Mouse (Mus musculus) CD4-positive, CD25-positive, alpha-beta regulatory T cell, adult 2 months (primary cell): ENCODE data around the gene Mtf1.

ENCODE experiments used
- DNase-seq: peaks from one replicate; pipeline ENCODE4 v3.0.0-alpha.2; 2012; ENCODE audit warnings: low read depth, low spot score

Gene Mtf1

GRCm38 (mm10) chr4:124856294-124856693 is 54.4 kb downstream of the Mtf1 start:
- no peak for DNase-seq

- DNase-seq: no peak
These were observed 56.5 kb downstream of the Mtf1 start for GRCm38 (mm10) chr4:124858370-124858769.

- peak; percentile 55 for DNase-seq
These were observed 58.5 kb downstream of the Mtf1 start for GRCm38 (mm10) chr4:124860446-124860845.

GRCm38 (mm10) chr4:124861283-124862188 is 59.6 kb downstream of the Mtf1 start, which contains the start of gene Maneal:
TSS of gene Maneal (minus strand) at chr4:124862171.
- DNase-seq: peak; percentile 49

- DNase-seq: no peak
These were observed 70.8 kb downstream of the Mtf1 start for GRCm38 (mm10) chr4:124872719-124873118.

- DNase-seq: no peak
These were observed 78.7 kb downstream of the Mtf1 start, which contains the start of gene Epha10 for GRCm38 (mm10) chr4:124880599-124880998. TSS of gene Epha10 (plus strand) at chr4:124880899.

- DNase-seq: no peak
These were observed 79.5 kb downstream of the Mtf1 start for GRCm38 (mm10) chr4:124881341-124881908.

- DNase-seq: no peak
These were observed 80.3 kb downstream of the Mtf1 start for GRCm38 (mm10) chr4:124882151-124882729.

- no peak for DNase-seq
These were observed 86.8 kb downstream of the Mtf1 start for GRCm38 (mm10) chr4:124888702-124889101.

- DNase-seq: no peak
These were observed 88.0 kb downstream of the Mtf1 start for GRCm38 (mm10) chr4:124889935-124890334.

GRCm38 (mm10) chr4:124890831-124891230 is 88.9 kb downstream of the Mtf1 start:
- no peak for DNase-seq

GRCm38 (mm10) chr4:124893769-124894168 is 91.9 kb downstream of the Mtf1 start:
- no peak for DNase-seq

- no peak for DNase-seq
These were observed 92.9 kb downstream of the Mtf1 start for GRCm38 (mm10) chr4:124894508-124895428.

- DNase-seq: no peak
These were observed 96.5 kb downstream of the Mtf1 start for GRCm38 (mm10) chr4:124898428-124898827.
